Mouse (Mus musculus): ENCODE data around the gene Kcnh4. TPM values are rescaled to one million over a fixed set of nuclear protein-coding genes. Genes with fewer than 3 reads are reported as not detected.
"Not testable (repeated sequence)": the region's sequence is repeated elsewhere in the genome, so short reads cannot be mapped to it uniquely, and the experiment has no call there.

The Kcnh4 gene
- not detected for total RNA-seq (2021)
- long read RNA-seq, experiment 1: 0 reads
- long read RNA-seq, experiment 2: 0 reads

DNA sequence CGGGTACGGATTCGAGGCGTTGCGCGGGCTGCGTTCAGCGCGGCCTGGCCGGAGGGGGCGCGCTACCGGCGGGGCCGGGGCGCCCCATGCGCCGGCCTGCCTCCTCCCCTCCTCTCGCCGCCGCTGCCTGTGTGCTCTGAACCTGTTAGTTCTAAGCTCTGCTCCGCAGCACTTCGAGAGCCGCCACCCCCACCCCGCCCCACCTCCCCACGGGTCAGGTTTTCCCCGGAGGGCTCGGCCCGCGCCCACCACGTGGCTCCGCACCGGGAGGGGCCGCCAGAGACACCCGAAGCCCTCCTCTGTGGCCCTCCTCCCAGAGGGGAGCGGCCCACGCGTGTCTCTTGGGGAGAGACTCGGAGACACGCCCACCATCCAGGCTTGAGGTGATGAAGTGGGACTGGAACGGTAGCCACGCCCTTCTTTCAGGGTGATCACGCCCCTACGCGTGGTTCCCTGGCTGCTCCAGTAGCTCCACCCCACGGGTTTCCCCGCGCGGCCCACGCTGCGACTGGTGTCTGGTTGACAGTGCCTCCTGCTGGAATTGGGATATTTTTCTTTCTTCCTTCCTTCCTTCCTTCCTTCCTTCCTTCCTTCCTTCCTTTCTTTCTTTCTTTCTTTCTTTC, at the start of gene Kcnh4:
Kcnh4 (minus strand) TSS at position 332 of the 623 bp plus-strand sequence.
- intact Hi-C loops (cut with DNase I): loop anchor here (2.0 to 10.0 kb wide), 4 partner anchors 15 to 318 kb away; partner anchors contain the start of gene Hsd17b1
- no peak for DNase-seq

DNA sequence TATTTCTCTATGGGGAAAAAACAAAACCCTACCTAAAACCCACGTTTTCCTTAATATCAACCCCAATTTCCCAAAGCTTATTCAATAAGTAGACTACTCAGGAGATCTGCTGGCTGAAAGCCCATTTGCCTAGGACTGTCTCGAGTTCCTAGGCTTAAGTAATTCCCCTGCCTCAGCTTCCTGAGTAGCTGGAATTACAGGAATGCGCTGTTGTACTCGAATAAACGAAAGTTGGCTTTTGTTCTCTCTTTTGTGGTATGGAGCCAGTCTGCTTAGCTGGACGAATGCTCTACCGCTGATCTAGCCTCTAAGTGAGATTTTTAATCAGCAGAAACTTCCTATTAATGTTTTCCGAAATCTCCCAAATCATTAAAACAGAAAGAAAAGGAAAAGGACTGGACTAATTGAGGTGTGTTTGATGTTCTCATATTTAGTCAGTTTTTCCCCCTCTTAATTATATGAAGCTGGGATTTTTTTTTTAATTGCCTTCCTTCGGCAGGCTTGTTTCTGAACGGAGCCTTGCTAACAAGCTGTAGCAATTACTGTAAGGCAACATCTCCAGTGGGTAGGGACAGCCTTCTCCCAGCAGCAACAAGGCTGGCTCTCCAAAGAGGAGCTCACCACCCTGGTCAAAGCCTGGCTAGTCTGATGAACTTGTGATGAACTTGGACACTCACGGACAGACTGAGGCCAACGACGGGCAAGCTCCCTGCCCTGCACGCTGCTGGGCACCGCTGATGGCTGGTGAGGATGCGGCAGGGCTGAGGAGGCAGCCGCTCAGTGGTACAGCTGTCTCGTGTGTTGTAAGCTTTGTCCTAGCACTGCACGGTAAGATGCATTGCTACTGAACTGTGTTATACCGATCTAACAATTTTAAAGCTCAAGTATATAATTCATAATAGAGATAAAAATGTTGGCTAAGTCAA, 46.9 kb upstream of the Kcnh4 start:
- DNase-seq: peak in 1 of 2 experiments; percentile 37
- intact Hi-C loops (cut with DNase I): no loop called here

GRCm38 (mm10) chr11:100805535-100805934, 45.8 kb upstream of the Kcnh4 start:
- intact Hi-C loops (cut with DNase I): no loop called here
- DNase-seq: peak in 1 of 2 experiments; percentile 44

DNA sequence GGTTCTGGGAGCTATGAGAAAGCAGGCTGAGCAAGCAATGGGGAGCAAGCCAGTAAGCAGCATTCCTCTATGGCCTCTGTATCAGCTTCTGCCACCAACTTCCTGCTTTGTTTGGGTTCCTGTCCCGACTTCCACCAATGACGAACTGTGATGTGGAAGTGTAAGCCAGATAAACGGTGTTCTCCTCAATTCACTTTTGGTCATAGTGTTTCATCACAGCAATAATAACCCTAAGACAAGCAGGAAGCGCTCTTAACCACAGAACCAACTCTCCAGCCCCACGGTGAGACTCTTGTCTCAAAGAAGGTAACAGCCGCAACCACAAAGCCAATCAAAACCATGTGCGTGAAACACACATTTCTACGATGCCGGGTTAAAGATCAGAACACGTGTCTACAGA, 44.7 kb upstream of the Kcnh4 start:
- DNase-seq: no peak
- intact Hi-C loops (cut with DNase I): no loop called here

- no peak for DNase-seq
- intact Hi-C loops (cut with DNase I): no loop called here
Measured at GRCm38 (mm10) chr11:100799426-100799825, 39.7 kb upstream of the Kcnh4 start.

DNA sequence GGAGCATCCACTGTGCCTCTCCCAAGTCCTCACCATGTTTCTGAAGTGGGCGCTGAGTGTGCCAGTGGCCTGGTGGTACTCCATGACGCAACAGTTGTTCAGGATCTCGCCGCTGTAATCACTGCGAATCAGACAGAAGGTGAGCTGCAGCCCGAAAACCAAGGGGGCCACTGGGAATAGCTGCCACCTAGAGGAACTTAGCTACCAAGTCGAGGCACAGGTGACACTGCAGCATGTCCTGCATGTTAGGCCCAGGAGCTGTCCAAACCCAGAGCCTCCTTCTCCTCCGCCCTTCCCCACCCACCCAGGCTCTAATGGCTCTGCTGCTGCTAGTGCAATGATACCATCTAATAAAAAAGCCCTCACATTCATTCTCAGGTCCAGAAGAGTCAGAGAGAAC, 36.8 kb upstream of the Kcnh4 start:
- DNase-seq: no peak
- intact Hi-C loops (cut with DNase I): no loop called here

GRCm38 (mm10) chr11:100795386-100795785, 35.6 kb upstream of the Kcnh4 start:
- DNase-seq: no peak
- intact Hi-C loops (cut with DNase I): no loop called here

- no peak for DNase-seq
- intact Hi-C loops (cut with DNase I): no loop called here
Measured at GRCm38 (mm10) chr11:100791457-100792049, 31.8 kb upstream of the Kcnh4 start.

- intact Hi-C loops (cut with DNase I): not testable (repeated sequence)
- peak; percentile 76 to 87 for DNase-seq
Measured at GRCm38 (mm10) chr11:100790644-100791043, 30.9 kb upstream of the Kcnh4 start.

GRCm38 (mm10) chr11:100789702-100790101, 30.0 kb upstream of the Kcnh4 start:
- no peak for DNase-seq
- intact Hi-C loops (cut with DNase I): no loop called here

GRCm38 (mm10) chr11:100785774-100786173, 26.0 kb upstream of the Kcnh4 start:
- no peak for DNase-seq
- intact Hi-C loops (cut with DNase I): no loop called here

- intact Hi-C loops (cut with DNase I): loop anchor here (5.0 kb wide), 1 partner anchor 103 kb away; no protein-coding TSS in a partner anchor
- DNase-seq: no peak
Measured at GRCm38 (mm10) chr11:100784286-100784685, 24.5 kb upstream of the Kcnh4 start.

DNA sequence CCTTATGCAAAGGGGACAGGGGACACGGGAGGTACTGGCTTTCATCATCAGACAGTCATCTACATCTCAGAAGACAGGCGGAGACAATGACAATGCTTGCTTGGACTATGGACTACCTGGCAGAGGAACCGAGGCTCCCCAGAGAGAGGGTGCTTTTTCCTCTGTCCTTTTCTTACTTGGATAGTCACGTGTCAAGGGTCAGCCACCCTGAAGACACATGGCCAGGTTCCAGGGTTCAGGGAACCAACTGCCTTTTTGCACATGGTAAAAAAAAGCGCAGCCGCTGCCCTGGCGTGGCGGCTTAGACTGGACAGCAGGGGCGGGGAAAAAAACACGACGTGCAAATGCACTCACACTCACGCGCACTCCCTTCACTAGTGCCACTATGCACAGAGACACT, 22.8 kb upstream of the Kcnh4 start:
- DNase-seq: no peak
- intact Hi-C loops (cut with DNase I): loop anchor here (5.0 kb wide), 1 partner anchor 105 kb away; no protein-coding TSS in a partner anchor

DNA sequence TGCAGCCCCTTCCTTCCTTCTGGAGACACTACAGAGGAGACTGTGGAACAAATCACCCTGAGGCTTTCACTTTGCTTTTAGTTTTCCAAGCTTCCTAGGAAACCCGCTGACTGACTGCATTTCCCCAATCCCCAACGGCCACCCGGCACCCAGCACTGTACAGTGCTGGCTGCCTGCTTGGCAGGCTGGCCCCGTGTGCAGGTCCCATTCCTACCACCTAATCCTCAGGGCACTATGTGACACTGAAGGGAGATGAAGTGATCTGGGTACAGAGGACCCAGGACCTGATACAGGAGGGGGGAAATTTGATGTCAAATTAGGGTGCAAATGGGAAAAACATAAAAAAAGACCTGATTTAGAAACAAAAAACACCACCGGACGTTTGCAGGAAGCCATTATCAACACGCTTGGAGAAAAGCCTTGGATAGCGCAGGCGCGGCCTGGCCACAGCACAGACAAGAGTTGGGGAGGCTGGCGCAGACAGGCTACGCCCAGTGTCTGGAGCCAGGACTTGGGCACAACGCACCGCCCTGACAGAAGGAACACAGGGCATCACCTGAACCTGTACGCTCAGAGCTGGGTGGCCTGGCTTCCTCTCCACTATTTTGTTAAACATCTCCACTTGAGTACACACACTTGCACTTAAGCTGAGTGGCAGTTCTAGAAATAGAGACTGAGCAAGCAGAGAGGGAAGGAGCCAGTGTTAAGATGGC, 22.2 kb upstream of the Kcnh4 start:
- intact Hi-C loops (cut with DNase I): loop anchor here (5.0 kb wide), 1 partner anchor 105 kb away; no protein-coding TSS in a partner anchor

GRCm38 (mm10) chr11:100780247-100780646, 20.5 kb upstream of the Kcnh4 start:
- DNase-seq: no peak
- intact Hi-C loops (cut with DNase I): loop anchor here (5.0 kb wide), 1 partner anchor 107 kb away; no protein-coding TSS in a partner anchor

More for the DNA sequence above, 22.2 kb upstream of the Kcnh4 start:
- no peak for DNase-seq

DNA sequence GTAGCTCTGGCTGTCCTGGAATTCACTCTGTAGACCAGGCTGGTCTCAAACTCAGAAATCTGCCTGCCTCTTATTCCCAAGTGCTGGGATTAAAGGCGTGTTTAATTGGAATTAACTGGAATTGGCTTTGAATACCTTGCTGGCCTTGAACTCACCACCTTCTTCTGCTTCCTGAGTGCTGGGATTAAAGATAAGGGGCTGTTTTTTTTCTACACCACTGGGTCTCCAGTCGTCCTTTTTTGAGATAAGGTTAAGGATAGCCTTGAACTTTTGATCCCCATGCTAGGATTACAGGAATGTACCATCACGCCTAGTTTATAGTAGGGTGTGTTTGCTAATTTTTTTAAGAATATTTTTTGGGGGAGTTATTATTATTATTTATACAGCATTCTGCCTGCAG, 18.3 kb upstream of the Kcnh4 start:
- intact Hi-C loops (cut with DNase I): no loop called here
- DNase-seq: no peak

DNA sequence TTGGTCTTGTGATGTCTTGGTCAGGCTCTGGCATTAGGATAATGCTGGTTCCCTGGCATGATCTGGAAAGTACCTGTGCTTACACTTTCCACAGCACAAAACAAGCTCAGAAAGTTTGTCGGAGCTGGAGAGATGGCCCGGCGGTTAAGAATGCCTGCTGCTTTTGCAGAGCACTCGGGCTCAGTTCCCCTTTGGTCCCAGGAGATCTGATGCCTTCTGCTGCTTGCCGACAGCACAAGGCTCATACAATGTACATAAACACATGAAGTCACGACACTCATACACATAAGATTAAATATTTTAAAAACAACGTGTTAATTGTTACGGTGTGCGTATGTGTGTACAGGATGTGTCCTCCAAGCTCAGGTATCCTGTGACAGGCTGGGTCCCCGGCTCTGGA, 16.2 kb upstream of the Kcnh4 start:
- intact Hi-C loops (cut with DNase I): no loop called here
- DNase-seq: no peak

- DNase-seq: no peak
- intact Hi-C loops (cut with DNase I): no loop called here
Measured at GRCm38 (mm10) chr11:100774261-100774660, 14.5 kb upstream of the Kcnh4 start.

GRCm38 (mm10) chr11:100770646-100771408, 11.1 kb upstream of the Kcnh4 start, which contains the start of gene Ghdc:
Gene Ghdc (minus strand): TSS chr11:100770957.
- intact Hi-C loops (cut with DNase I): no loop called here
- DNase-seq: peak; percentile 76 to 81
